Mouse (Mus musculus): ENCODE data around the gene Bicc1.

DNA sequence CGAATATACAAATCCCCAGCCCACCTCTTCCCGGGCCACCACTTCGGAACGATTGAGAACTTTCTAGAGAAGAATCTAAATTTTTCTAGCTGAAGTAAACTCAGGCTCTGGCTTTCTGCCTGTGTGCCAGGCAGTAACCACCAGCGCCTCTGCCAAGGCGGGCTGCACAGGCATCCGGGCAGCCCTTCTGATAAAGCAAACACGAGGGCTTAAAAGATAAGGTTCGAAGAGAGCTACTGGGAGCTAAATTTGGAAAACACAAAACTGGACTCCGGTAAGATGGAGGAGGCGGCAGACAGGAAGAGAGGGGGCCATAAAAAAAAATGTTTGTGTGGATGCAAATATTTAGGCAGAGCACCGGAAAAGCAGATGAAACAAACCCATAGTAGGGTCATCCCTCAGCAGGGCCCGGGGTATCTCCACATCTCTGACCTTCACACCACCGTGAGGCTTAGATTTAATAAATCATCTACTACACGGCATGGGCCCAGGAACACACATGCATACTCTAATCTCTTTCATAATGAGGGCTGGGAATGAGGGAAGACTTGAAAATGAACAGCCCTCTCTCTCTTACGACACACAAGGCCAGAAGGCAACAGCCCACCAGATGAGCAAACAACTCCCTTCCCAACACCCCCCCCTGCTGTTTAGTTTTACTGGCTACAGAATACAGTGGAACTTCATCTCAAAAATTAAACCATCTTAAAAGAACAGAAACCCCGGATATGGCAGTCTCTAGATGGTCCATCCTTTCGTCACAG, 134.2 kb downstream of the Bicc1 start:
- no peak for TF ChIP-seq CTCF (IDR thresholded peaks at IDR 0.05; ENCODE audit: low read depth, low read length)
- no peak for TF ChIP-seq POLR2A (IDR thresholded peaks at IDR 0.05; ENCODE audit: extremely low read depth, insufficient read depth, low read length)
